Mouse (Mus musculus) cerebellum, adult 2 months (tissue): Measurements from ENCODE around the gene Gm13420. TPM values are rescaled to one million over a fixed set of nuclear protein-coding genes. Genes with fewer than 3 reads are reported as not detected.

ENCODE experiments used
- DNase-seq, 2 experiments: peaks; one replicate each; pipeline ENCODE4 v3.0.0; 2021
- H3K27ac ChIP-seq: fragments of 200-500 bp; 2 replicates; pipeline ENCODE4 v1.5.1; 2012; ENCODE audit warnings: low read length, control low read depth, inconsistent platforms; ENCODE audit not compliant: insufficient read depth
- H3K27me3 ChIP-seq: fragments of 200-500 bp; 2 replicates; pipeline ENCODE4 v1.6.1; 2012; ENCODE audit warnings: inconsistent platforms, mild to moderate bottlenecking, low read length, moderate library complexity; ENCODE audit not compliant: control insufficient read depth, insufficient read depth
- H3K4me1 ChIP-seq: fragments of 200-500 bp; 2 replicates; pipeline ENCODE4 v1.6.1; 2011; ENCODE audit warnings: low read length; ENCODE audit not compliant: control insufficient read depth, insufficient read depth
- H3K4me3 ChIP-seq: fragments of 200-500 bp; replicated peaks from 2 replicates; pipeline ENCODE3; 2011; ENCODE audit warnings: mild to moderate bottlenecking, low read depth, low read length, control low read depth; ENCODE audit not compliant: insufficient read depth
- CTCF ChIP-seq: fragments of 200-500 bp; IDR thresholded peaks from 2 replicates; pipeline ENCODE4 v1.5.1; 2011; ENCODE audit warnings: low read depth, mild to moderate bottlenecking, control low read depth, low read length, moderate library complexity, borderline replicate concordance; ENCODE audit not compliant: insufficient read depth
- POLR2A ChIP-seq: fragments of 200-500 bp; IDR thresholded peaks from 2 replicates; pipeline ENCODE4 v1.6.1; 2011; ENCODE audit warnings: low read length, control low read depth, borderline replicate concordance; ENCODE audit not compliant: insufficient read depth
- WGBS: fragments of 180-500 bp; shearing (Covaris S2); methylation state at CpG from one replicate; pipeline ENCODE4 v1.1.7; 2018; 5-methylcytosine and 5-hydroxymethylcytosine counted together
- polyA plus RNA-seq: library from polyadenylated mRNA; depleted of rRNA; stranded (reverse); fragments of >200 nt; gene quantifications from 2 replicates; pipeline ENCODE4 v1.2.3, GENCODE M21; 2012

The Gm13420 gene
- polyA plus RNA-seq, 1 experiment: 0.28 TPM

DNA sequence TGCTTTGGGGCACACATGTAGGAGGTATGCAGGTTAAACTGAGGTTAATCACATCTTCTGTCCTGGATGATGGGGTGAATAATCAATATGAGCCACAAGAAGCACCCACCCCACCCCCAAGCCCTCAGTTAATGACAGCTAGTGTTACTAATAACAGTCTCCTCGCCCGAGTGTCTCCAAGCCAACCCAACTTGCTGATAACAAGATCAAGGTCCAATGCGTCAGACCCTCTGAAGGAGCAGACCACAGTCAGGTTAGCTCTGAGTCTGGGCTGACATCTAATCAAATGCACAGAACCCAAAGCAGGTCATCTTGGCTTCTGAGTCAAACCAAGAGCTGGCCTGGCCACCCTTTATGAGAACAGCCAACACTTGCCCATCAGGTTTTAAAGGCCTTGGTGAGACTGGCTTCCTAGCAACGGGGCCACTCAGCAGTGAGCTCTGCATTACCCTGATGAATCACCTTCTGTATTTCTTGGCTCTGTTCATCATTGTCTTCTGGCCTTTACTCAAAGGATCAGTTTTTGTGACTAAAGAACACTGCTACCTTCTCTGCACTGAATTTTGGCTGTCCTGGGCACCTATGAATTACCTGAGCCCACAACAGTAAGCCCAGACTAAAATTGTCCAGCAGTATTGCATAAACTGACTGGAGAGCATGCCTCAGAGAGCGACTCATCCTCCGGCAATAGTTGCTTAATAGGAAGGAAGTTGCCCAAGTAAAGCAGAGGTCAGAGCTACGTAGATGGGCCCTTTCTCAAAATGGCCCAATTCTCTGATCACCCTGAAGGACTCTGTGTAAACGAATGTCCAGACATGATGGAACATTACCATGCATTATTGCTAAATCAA, 20.4 kb upstream of the Gm13420 start:
- WGBS: 80% methylated on average over 8 of the region's 8 CpGs
- H3K4me1 ChIP-seq: no peaks in the 10 kb centered on the region; the same call in 1 of the 2 replicates

GRCm38 (mm10) chr2:29770162-29770561, 18.7 kb upstream of the Gm13420 start:
- no peaks in the 10 kb centered on the region; the same call in 1 of the 2 replicates for H3K4me1 ChIP-seq
- H3K27ac ChIP-seq: no peak overlapping the region
- no peaks in the 10 kb centered on the region for H3K27me3 ChIP-seq
- H3K4me3 ChIP-seq: no peak overlapping the region
- no peak for DNase-seq
- TF ChIP-seq CTCF: no peak
- no peak for TF ChIP-seq POLR2A

More for the DNA sequence above, 20.4 kb upstream of the Gm13420 start:
- DNase-seq: no peak
- Histone ChIP-seq H3K4me3 (no peak overlapping the region), H3K27ac (no peak overlapping the region), H3K27me3 (no peaks in the 10 kb centered on the region)
- no peak for TF ChIP-seq POLR2A
- TF ChIP-seq CTCF: no peak

GRCm38 (mm10) chr2:29768901-29769300, 17.4 kb upstream of the Gm13420 start:
- no peak overlapping the region for H3K27ac ChIP-seq

GRCm38 (mm10) chr2:29767976-29768709, 16.7 kb upstream of the Gm13420 start:
- Histone ChIP-seq H3K4me3 (no peak overlapping the region), H3K27me3 (no peaks in the 10 kb centered on the region), H3K4me1 (no peaks in the 10 kb centered on the region; the same call in 1 of the 2 replicates), H3K27ac (no peak overlapping the region)
- WGBS: 69% methylated on average over 11 of the region's 11 CpGs
- TF ChIP-seq CTCF: no peak
- no peak for TF ChIP-seq POLR2A
- DNase-seq: no peak

More at GRCm38 (mm10) chr2:29768901-29769300, 17.4 kb upstream of the Gm13420 start:
- no peak for DNase-seq
- H3K4me1 ChIP-seq: no peaks in the 10 kb centered on the region; the same call in 1 of the 2 replicates
- no peak overlapping the region for H3K4me3 ChIP-seq
- no peak for TF ChIP-seq POLR2A
- TF ChIP-seq CTCF: no peak
- 70% methylated on average over 9 of the region's 9 CpGs for WGBS
- no peaks in the 10 kb centered on the region for H3K27me3 ChIP-seq

DNA sequence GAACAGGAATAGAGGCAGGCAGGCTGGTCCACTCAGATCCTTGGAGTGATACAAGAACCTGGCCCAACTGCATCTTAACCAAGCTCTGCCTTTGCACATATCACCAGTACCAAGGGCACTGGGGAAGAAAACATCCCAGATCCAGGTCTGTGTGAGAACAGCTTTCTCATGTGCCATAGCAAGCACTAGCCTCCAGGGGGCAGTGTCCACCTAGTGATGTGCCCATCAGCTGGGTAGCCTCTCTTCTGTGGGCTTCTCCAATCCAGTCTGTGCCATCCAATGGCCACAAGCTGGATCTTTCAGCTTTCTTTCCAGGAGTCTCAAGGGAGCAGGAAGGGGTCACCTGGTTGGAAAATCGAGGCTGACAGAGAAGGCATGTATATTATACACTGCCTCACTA, 13.3 kb upstream of the Gm13420 start:
- no peaks in the 10 kb centered on the region for H3K27me3 ChIP-seq
- no peak overlapping the region for H3K4me3 ChIP-seq
- TF ChIP-seq POLR2A (no peak), CTCF (peak; percentile 94)
- WGBS: 0% methylated on average over 1 of the region's 1 CpGs
- peak; percentile 57 to 74 for DNase-seq
- no peaks in the 10 kb centered on the region; the same call in 1 of the 2 replicates for H3K4me1 ChIP-seq
- H3K27ac ChIP-seq: no peak overlapping the region

DNA sequence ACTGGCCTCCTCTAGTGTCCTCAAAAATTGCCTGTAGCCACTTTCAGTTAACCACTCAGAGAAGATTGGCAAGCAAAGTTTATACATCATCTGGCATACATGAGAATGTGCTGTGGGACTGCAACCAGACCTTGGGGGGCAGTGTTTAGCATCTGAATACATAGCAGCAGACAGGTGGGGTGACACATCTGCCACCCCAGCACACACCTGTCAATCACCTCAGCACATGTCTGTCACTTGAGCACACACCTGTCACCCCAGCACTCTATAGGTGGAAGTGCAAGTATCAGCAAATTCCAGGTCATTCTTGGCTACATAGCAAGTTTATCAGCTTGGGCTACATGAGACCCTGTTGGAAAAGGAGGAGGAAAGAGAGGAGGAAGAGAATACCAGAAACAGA, 4.2 kb upstream of the Gm13420 start:
- no peak for DNase-seq
- Histone ChIP-seq H3K4me1 (no peaks in the 10 kb centered on the region), H3K4me3 (no peak overlapping the region), H3K27ac (no peak overlapping the region), H3K27me3 (peaks cover 1% of the 10 kb centered on the region; the same call in 1 of the 2 replicates)
- TF ChIP-seq CTCF (no peak), POLR2A (no peak)

DNA sequence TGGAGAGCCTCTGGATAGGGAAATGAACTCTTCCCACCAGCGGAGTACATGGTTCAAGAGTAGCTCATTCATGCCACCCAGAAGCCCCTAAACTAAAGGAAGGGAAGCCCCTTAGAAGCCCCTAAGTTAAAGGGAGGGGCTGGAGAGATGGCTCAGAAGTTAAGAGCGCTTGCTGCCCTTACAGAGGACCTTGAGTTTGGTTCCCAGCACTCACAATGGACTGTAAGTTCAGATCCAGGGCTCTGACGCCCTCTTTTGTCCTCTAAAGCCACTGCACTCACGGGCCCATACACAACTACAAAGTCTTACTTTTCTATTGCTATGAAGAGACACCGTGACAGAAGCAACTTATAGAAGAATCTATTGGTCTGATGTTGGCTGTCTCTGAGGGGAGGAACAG, 912 bp upstream of the Gm13420 start:
- peaks cover 1% of the 10 kb centered on the region; the same call in 1 of the 2 replicates for H3K27me3 ChIP-seq
- H3K4me1 ChIP-seq: no peaks in the 10 kb centered on the region
- no peak for DNase-seq
- H3K27ac ChIP-seq: no peak overlapping the region
- H3K4me3 ChIP-seq: no peak overlapping the region
- TF ChIP-seq CTCF (no peak), POLR2A (no peak)
- 87% methylated on average over 5 of the region's 5 CpGs for WGBS

DNA sequence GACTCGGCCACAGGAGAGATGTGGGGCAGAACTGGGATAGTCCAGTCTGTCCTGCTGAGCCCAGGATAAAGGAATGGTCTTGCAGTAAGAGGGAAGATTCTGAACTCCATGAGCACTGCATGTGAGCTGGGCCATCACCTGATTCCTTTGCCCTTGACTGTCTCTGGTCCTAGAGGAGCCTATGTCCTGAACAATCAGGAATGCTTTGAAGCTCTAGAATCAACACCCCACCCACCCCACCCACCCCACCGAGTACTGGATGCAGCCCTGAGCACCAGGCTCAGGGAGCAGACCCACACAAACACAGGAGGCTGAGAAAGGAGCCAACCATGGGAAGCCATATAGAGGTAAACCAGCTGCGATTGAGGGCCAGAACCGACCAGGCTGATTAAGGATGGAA, 3.0 kb downstream of the Gm13420 start:
- DNase-seq: no peak
- TF ChIP-seq CTCF: no peak
- TF ChIP-seq POLR2A: no peak
- H3K4me3 ChIP-seq: no peak overlapping the region
- H3K4me1 ChIP-seq: no peaks in the 10 kb centered on the region
- 72% methylated on average over 4 of the region's 4 CpGs for WGBS
- H3K27me3 ChIP-seq: peaks cover 1% of the 10 kb centered on the region; the same call in 1 of the 2 replicates
- no peak overlapping the region for H3K27ac ChIP-seq
